Mouse (Mus musculus): Measurements from ENCODE around the gene Tshz2. TPM values are rescaled to one million over a fixed set of nuclear protein-coding genes. Genes with fewer than 3 reads are reported as not detected.
A peak's percentile ranks its signal among the peaks of the same experiment; 100 is the strongest.

Gene Tshz2
- polyA plus RNA-seq, 1 experiment from 2014 or later = 13.0 TPM

GRCm38 (mm10) chr2:169611557-169611956, 21.3 kb upstream of the Tshz2 start:
- Histone ChIP-seq H3K4me2 (ENCODE audit: low read length) (0 out of 2 replicates have a peak overlapping the region, but pooled peaks have one; percentile 1), H3K36me3 (ENCODE audit: control insufficient read depth, insufficient read depth, low read length) (no peaks in the 10 kb centered on the region), H3K9ac (replicated peaks; ENCODE audit: low read length) (no peak overlapping the region), H3K9me3 (ENCODE audit: control insufficient read depth, low read length) (no peaks in the 10 kb centered on the region), H3K4me3 (replicated peaks; ENCODE audit: low read depth, low read length) (no peak overlapping the region), H3K4me1 (ENCODE audit: control insufficient read depth, insufficient read depth, low read length) (peaks cover 12% of the 10 kb centered on the region), H3K27me3 (ENCODE audit: control insufficient read depth, insufficient read depth, low read length) (no peaks in the 10 kb centered on the region), H3K27ac (replicated peaks; ENCODE audit: low read depth, low read length) (no peak overlapping the region)
- DNase-seq (peak; percentile 40), ATAC-seq (ENCODE audit: low FRiP score, low TSS enrichment) (no peak)
- WGBS = 23% methylated on average over 7 of the region's 7 CpGs

GRCm38 (mm10) chr2:169614683-169615082, 18.1 kb upstream of the Tshz2 start:
- H3K9ac ChIP-seq (replicated peaks; ENCODE audit: low read length) = no peak overlapping the region
- H3K4me1 ChIP-seq (ENCODE audit: control insufficient read depth, insufficient read depth, low read length) = peaks cover 10% of the 10 kb centered on the region; the same call in 1 of the 2 replicates
- H3K4me3 ChIP-seq (replicated peaks; ENCODE audit: low read depth, low read length) = no peak overlapping the region
- H3K27me3 ChIP-seq (ENCODE audit: control insufficient read depth, insufficient read depth, low read length) = no peaks in the 10 kb centered on the region
- no peak for DNase-seq
- no peaks in the 10 kb centered on the region for H3K9me3 ChIP-seq (ENCODE audit: control insufficient read depth, low read length)
- no peak overlapping the region for H3K4me2 ChIP-seq (ENCODE audit: low read length)
- H3K27ac ChIP-seq (replicated peaks; ENCODE audit: low read depth, low read length) = no peak overlapping the region
- ATAC-seq (ENCODE audit: low FRiP score, low TSS enrichment) = no peak
- H3K36me3 ChIP-seq (ENCODE audit: control insufficient read depth, insufficient read depth, low read length) = no peaks in the 10 kb centered on the region
- 55% methylated on average over 4 of the region's 4 CpGs for WGBS

- Histone ChIP-seq H3K9ac (replicated peaks; ENCODE audit: low read length) (no peak overlapping the region), H3K4me1 (ENCODE audit: control insufficient read depth, insufficient read depth, low read length) (peaks cover 6% of the 10 kb centered on the region; the same call in 1 of the 2 replicates), H3K27ac (replicated peaks; ENCODE audit: low read depth, low read length) (no peak overlapping the region), H3K9me3 (ENCODE audit: control insufficient read depth, low read length) (no peaks in the 10 kb centered on the region), H3K4me3 (replicated peaks; ENCODE audit: low read depth, low read length) (no peak overlapping the region), H3K36me3 (ENCODE audit: control insufficient read depth, insufficient read depth, low read length) (no peaks in the 10 kb centered on the region), H3K4me2 (ENCODE audit: low read length) (no peak overlapping the region), H3K27me3 (ENCODE audit: control insufficient read depth, insufficient read depth, low read length) (no peaks in the 10 kb centered on the region)
- 77% methylated on average over 6 of the region's 6 CpGs for WGBS
- ATAC-seq (ENCODE audit: low FRiP score, low TSS enrichment) = no peak
- DNase-seq = no peak
These were observed 16.8 kb upstream of the Tshz2 start for GRCm38 (mm10) chr2:169615998-169616397.

- Histone ChIP-seq H3K4me1 (ENCODE audit: control insufficient read depth, insufficient read depth, low read length) (no peaks in the 10 kb centered on the region), H3K27ac (replicated peaks; ENCODE audit: low read depth, low read length) (no peak overlapping the region), H3K27me3 (ENCODE audit: control insufficient read depth, insufficient read depth, low read length) (no peaks in the 10 kb centered on the region), H3K9me3 (ENCODE audit: control insufficient read depth, low read length) (no peaks in the 10 kb centered on the region), H3K4me3 (replicated peaks; ENCODE audit: low read depth, low read length) (no peak overlapping the region), H3K36me3 (ENCODE audit: control insufficient read depth, insufficient read depth, low read length) (no peaks in the 10 kb centered on the region), H3K9ac (replicated peaks; ENCODE audit: low read length) (no peak overlapping the region), H3K4me2 (ENCODE audit: low read length) (no peak overlapping the region)
- 54% methylated on average over 15 of the region's 15 CpGs for WGBS
- DNase-seq (peak; percentile 75), ATAC-seq (ENCODE audit: low FRiP score, low TSS enrichment) (no peak)
These were observed 11.6 kb upstream of the Tshz2 start for GRCm38 (mm10) chr2:169621201-169621710.

- H3K36me3 ChIP-seq (ENCODE audit: control insufficient read depth, insufficient read depth, low read length) = no peaks in the 10 kb centered on the region
- no peak overlapping the region for H3K27ac ChIP-seq (replicated peaks; ENCODE audit: low read depth, low read length)
- no peaks in the 10 kb centered on the region for H3K9me3 ChIP-seq (ENCODE audit: control insufficient read depth, low read length)
- DNase-seq (no peak), ATAC-seq (ENCODE audit: low FRiP score, low TSS enrichment) (no peak)
- no peak overlapping the region for H3K4me2 ChIP-seq (ENCODE audit: low read length)
- no peaks in the 10 kb centered on the region for H3K4me1 ChIP-seq (ENCODE audit: control insufficient read depth, insufficient read depth, low read length)
- 86% methylated on average over 3 of the region's 3 CpGs for WGBS
- no peaks in the 10 kb centered on the region for H3K27me3 ChIP-seq (ENCODE audit: control insufficient read depth, insufficient read depth, low read length)
- no peak overlapping the region for H3K9ac ChIP-seq (replicated peaks; ENCODE audit: low read length)
- no peak overlapping the region for H3K4me3 ChIP-seq (replicated peaks; ENCODE audit: low read depth, low read length)
These were observed 2.7 kb upstream of the Tshz2 start for GRCm38 (mm10) chr2:169630070-169630469.

- WGBS = under 1% methylated on average over 38 of the region's 38 CpGs
- Histone ChIP-seq H3K9me3 (ENCODE audit: control insufficient read depth, low read length) (no peaks in the 10 kb centered on the region), H3K9ac (replicated peaks; ENCODE audit: low read length) (peak overlapping the region; percentile 73), H3K27ac (replicated peaks; ENCODE audit: low read depth, low read length) (peak overlapping the region; percentile 67), H3K4me3 (replicated peaks; ENCODE audit: low read depth, low read length) (peak overlapping the region; percentile 52), H3K27me3 (ENCODE audit: control insufficient read depth, insufficient read depth, low read length) (no peaks in the 10 kb centered on the region), H3K36me3 (ENCODE audit: control insufficient read depth, insufficient read depth, low read length) (no peaks in the 10 kb centered on the region), H3K4me2 (ENCODE audit: low read length) (peak overlapping the region; percentile 93), H3K4me1 (ENCODE audit: control insufficient read depth, insufficient read depth, low read length) (peaks cover 7% of the 10 kb centered on the region; the same call in 1 of the 2 replicates)
- no peak for ATAC-seq (ENCODE audit: low FRiP score, low TSS enrichment)
- peak; percentile 66 for DNase-seq
These were observed 877 bp downstream of the Tshz2 start for GRCm38 (mm10) chr2:169633491-169634289.

GRCm38 (mm10) chr2:169634619-169635382, 2.0 kb downstream of the Tshz2 start:
- ATAC-seq (ENCODE audit: low FRiP score, low TSS enrichment) (no peak), DNase-seq (no peak)
- H3K27ac ChIP-seq (replicated peaks; ENCODE audit: low read depth, low read length) = no peak overlapping the region; the same call in 1 of the 2 replicates
- H3K9me3 ChIP-seq (ENCODE audit: control insufficient read depth, low read length) = no peaks in the 10 kb centered on the region
- 59% methylated on average over 17 of the region's 17 CpGs for WGBS
- peak overlapping the region; percentile 73; the same call in 1 of the 2 replicates for H3K9ac ChIP-seq (replicated peaks; ENCODE audit: low read length)
- peaks cover 7% of the 10 kb centered on the region; the same call in 1 of the 2 replicates for H3K4me1 ChIP-seq (ENCODE audit: control insufficient read depth, insufficient read depth, low read length)
- H3K4me2 ChIP-seq (ENCODE audit: low read length) = peak overlapping the region; percentile 93
- H3K36me3 ChIP-seq (ENCODE audit: control insufficient read depth, insufficient read depth, low read length) = no peaks in the 10 kb centered on the region
- H3K4me3 ChIP-seq (replicated peaks; ENCODE audit: low read depth, low read length) = peak overlapping the region; percentile 52
- H3K27me3 ChIP-seq (ENCODE audit: control insufficient read depth, insufficient read depth, low read length) = no peaks in the 10 kb centered on the region

GRCm38 (mm10) chr2:169635428-169635827, 2.6 kb downstream of the Tshz2 start:
- H3K36me3 ChIP-seq (ENCODE audit: control insufficient read depth, insufficient read depth, low read length) = no peaks in the 10 kb centered on the region
- no peaks in the 10 kb centered on the region for H3K27me3 ChIP-seq (ENCODE audit: control insufficient read depth, insufficient read depth, low read length)
- peak overlapping the region; percentile 93 for H3K4me2 ChIP-seq (ENCODE audit: low read length)
- no peaks in the 10 kb centered on the region for H3K9me3 ChIP-seq (ENCODE audit: control insufficient read depth, low read length)
- DNase-seq (no peak), ATAC-seq (ENCODE audit: low FRiP score, low TSS enrichment) (no peak)
- no peak overlapping the region for H3K27ac ChIP-seq (replicated peaks; ENCODE audit: low read depth, low read length)
- peaks cover 7% of the 10 kb centered on the region; the same call in 1 of the 2 replicates for H3K4me1 ChIP-seq (ENCODE audit: control insufficient read depth, insufficient read depth, low read length)
- WGBS = 51% methylated on average over 7 of the region's 7 CpGs
- H3K9ac ChIP-seq (replicated peaks; ENCODE audit: low read length) = no peak overlapping the region
- peak overlapping the region; percentile 52 for H3K4me3 ChIP-seq (replicated peaks; ENCODE audit: low read depth, low read length)
